In genomic region chr7:66175738-66176137, GRCm38 (mm10) we compare ENCODE assay signal across 15 mouse cellular contexts.
DNase-seq lines count a peak whose midpoint lies in the region; ATAC-seq and TF ChIP-seq lines count a peak whose summit lies in the region.
"Had no signal": no experiment of that assay in that cellular context is flagged by ENCODE, and none has a peak within 500 bp of the region (broad histone marks: within the 10 kb centered on the region; RNA-seq: fewer than 3 reads in every experiment).

No protein-coding gene starts in this region.

- H3K36me3 ChIP-seq in lung, embryonic 16.5 days (ENCODE audit: control insufficient read depth, insufficient read depth, low read length), result peaks cover 21% of the 10 kb centered on the region
- H3K36me3 ChIP-seq in midbrain, embryonic 13.5 days, result peaks cover 43% of the 10 kb centered on the region

- DNase-seq in lung, postnatal 10 days, result no peak
- peak; percentile 61 for DNase-seq in CD4-positive, CD25-positive, alpha-beta regulatory T cell, adult 2 months (ENCODE audit: low read depth, low spot score)
- DNase-seq in cerebellum, adult 2 months, result no peak
- DNase-seq in left cerebral cortex, postnatal 4 days, result no peak
- DNase-seq: cerebellum, postnatal 10 days; gastrocnemius, postnatal 14 days; kidney, postnatal 25 days; right cerebral cortex, postnatal 4 days had no signal

- no peak overlapping the region for H3K27ac ChIP-seq in lung, embryonic 16.5 days (ENCODE audit: low read length)
- no peak overlapping the region for H3K27ac ChIP-seq in cerebellum, adult 2 months (ENCODE audit: insufficient read depth, low read length)
- H3K27ac ChIP-seq in midbrain, embryonic 13.5 days, result no peak overlapping the region
- H3K27ac ChIP-seq: liver, embryonic 14.5 days; midbrain, embryonic 15.5 days had no signal

- intact Hi-C loops in left cerebral cortex, postnatal 4 days (cut with DNase I), result no loop called here

- TF ChIP-seq CTCF in cerebellum, adult 2 months (IDR thresholded peaks at IDR 0.05; ENCODE audit: borderline replicate concordance, insufficient read depth, low read depth, low read length), result no peak

- 0 out of 2 replicates have a peak, but pooled peaks have one; percentile 16 for ATAC-seq in lung, embryonic 16.5 days (ENCODE audit: low read depth)
- peak; percentile 51 to 71 for ATAC-seq in hematopoietic stem cell, adult 5-6 weeks (replicated peaks in 1 of 2; ENCODE audit: insufficient read depth in 1 of 2, low FRiP score in 2 of 2, low TSS enrichment in 1 of 2, low read depth in 1 of 2, poor library complexity in 2 of 2, severe bottlenecking in 2 of 2)
- ATAC-seq in monocyte, adult 5-6 weeks (replicated peaks; ENCODE audit: insufficient number of reproducible peaks, low FRiP score, low TSS enrichment, poor library complexity, severe bottlenecking), result peak; percentile 81
- ATAC-seq in midbrain, embryonic 13.5 days, result no peak
- ATAC-seq: forebrain, embryonic 16.5 days; midbrain, embryonic 15.5 days had no signal

- H3K9ac ChIP-seq in lung, embryonic 16.5 days (ENCODE audit: low read length), result no peak overlapping the region
- H3K9ac ChIP-seq in midbrain, embryonic 13.5 days (replicated peaks), result no peak overlapping the region
- H3K9ac ChIP-seq: liver, embryonic 14.5 days; midbrain, embryonic 15.5 days had no signal

- H3K27me3 ChIP-seq in lung, embryonic 16.5 days (ENCODE audit: control insufficient read depth, insufficient read depth, low read depth, low read length), result no peaks in the 10 kb centered on the region
- H3K27me3 ChIP-seq in cerebellum, adult 2 months (ENCODE audit: control insufficient read depth, insufficient read depth, low read length), result no peaks in the 10 kb centered on the region
- H3K27me3 ChIP-seq in midbrain, embryonic 13.5 days, result no peaks in the 10 kb centered on the region
- H3K27me3 ChIP-seq: midbrain, embryonic 15.5 days had no signal

- no peaks in the 10 kb centered on the region for H3K9me3 ChIP-seq in lung, embryonic 16.5 days (ENCODE audit: control insufficient read depth, low read length)
- H3K9me3 ChIP-seq in midbrain, embryonic 13.5 days, result no peaks in the 10 kb centered on the region
- H3K9me3 ChIP-seq: midbrain, embryonic 15.5 days had no signal

- TF ChIP-seq POLR2A in cerebellum, adult 2 months (IDR thresholded peaks at IDR 0.05; ENCODE audit: borderline replicate concordance, insufficient read depth, low read length), result no peak

- peaks cover 10% of the 10 kb centered on the region for H3K4me1 ChIP-seq in lung, embryonic 16.5 days (replicated peaks; ENCODE audit: control insufficient read depth, insufficient read depth, low read length)
- peaks cover 7% of the 10 kb centered on the region for H3K4me1 ChIP-seq in cerebellum, adult 2 months (ENCODE audit: control insufficient read depth, insufficient read depth, low read length)
- no peaks in the 10 kb centered on the region for H3K4me1 ChIP-seq in midbrain, embryonic 13.5 days (replicated peaks)

- no peak overlapping the region for H3K4me2 ChIP-seq in lung, embryonic 16.5 days (ENCODE audit: low read depth, low read length)
- H3K4me2 ChIP-seq in midbrain, embryonic 13.5 days (replicated peaks), result no peak overlapping the region
- H3K4me2 ChIP-seq: midbrain, embryonic 15.5 days had no signal

- 87% methylated on average over 6 of the region's 6 CpGs for WGBS in lung, embryonic 16.5 days
- WGBS in cerebellum, adult 2 months, result 94% methylated on average over 6 of the region's 6 CpGs
- 94% methylated on average over 6 of the region's 6 CpGs for WGBS in midbrain, embryonic 13.5 days

- no peak overlapping the region for H3K4me3 ChIP-seq in lung, embryonic 16.5 days (ENCODE audit: low read length)
- H3K4me3 ChIP-seq in cerebellum, adult 2 months (replicated peaks; ENCODE audit: insufficient read depth, low read depth, low read length), result no peak overlapping the region
- no peak overlapping the region for H3K4me3 ChIP-seq in midbrain, embryonic 13.5 days (replicated peaks)
- H3K4me3 ChIP-seq: midbrain, embryonic 15.5 days had no signal
